Mouse (Mus musculus) liver, postnatal 0 days (tissue): ENCODE measurements around the gene Vps13a.

Experiments used
- CTCF ChIP-seq: sonication (generic); IDR thresholded peaks from 2 replicates; pipeline ENCODE4 v1.5.1; 2016; ENCODE audit warnings: antibody characterized with exemption, low read depth
- EP300 ChIP-seq: IDR thresholded peaks from 2 replicates; pipeline ENCODE4 v1.6.1; 2016; ENCODE audit warnings: antibody characterized with exemption, low read depth, mild to moderate bottlenecking

- TF ChIP-seq CTCF (no peak), EP300 (no peak)
Measured at GRCm38 (mm10) chr19:16576790-16577189, 203.9 kb downstream of the Vps13a start.
